Mouse (Mus musculus): ENCODE data around the gene Pdpn. TPM values are rescaled to one million over a fixed set of nuclear protein-coding genes. Genes with fewer than 3 reads are reported as not detected.

The Pdpn gene
- total and polyA plus RNA-seq, 3 experiments: not detected

GRCm38 (mm10) chr4:143257971-143258370, 41.4 kb downstream of the Pdpn start:
- TF ChIP-seq CTCF (conservative IDR thresholded peaks at IDR 0.05 in 1 of 2, IDR thresholded peaks at IDR 0.05 in 1 of 2; ENCODE audit: low read depth in 2 of 2, low read length in 2 of 2) (no peak), TCF12 (IDR thresholded peaks at IDR 0.05; ENCODE audit: low read depth, low read length) (no peak), USF1 (IDR thresholded peaks at IDR 0.05; ENCODE audit: low read depth, low read length) (no peak), SMC3 (IDR thresholded peaks at IDR 0.05; ENCODE audit: low read depth, low read length) (no peak), TBP (conservative IDR thresholded peaks at IDR 0.05; ENCODE audit: low read depth, low read length) (no peak), MAZ (IDR thresholded peaks at IDR 0.05; ENCODE audit: low read depth, low read length) (no peak), ZKSCAN1 (IDR thresholded peaks at IDR 0.05; ENCODE audit: borderline replicate concordance, low read depth, low read length) (no peak), MAX (IDR thresholded peaks at IDR 0.05; ENCODE audit: low read length) (no peak), USF2 (conservative IDR thresholded peaks at IDR 0.05; ENCODE audit: low read depth, low read length) (no peak), RAD21 (IDR thresholded peaks at IDR 0.05; ENCODE audit: low read depth, low read length) (no peak), MYC (IDR thresholded peaks at IDR 0.05; ENCODE audit: low read depth, low read length) (no peak), POLR2A (IDR thresholded peaks at IDR 0.05; ENCODE audit: low read depth, low read length) (no peak), CHD2 (IDR thresholded peaks at IDR 0.05; ENCODE audit: low read length) (no peak), NRF1 (IDR thresholded peaks at IDR 0.05; ENCODE audit: low read depth, low read length) (no peak), RCOR1 (conservative IDR thresholded peaks at IDR 0.05; ENCODE audit: low read depth, low read length) (no peak), JUND (conservative IDR thresholded peaks at IDR 0.05; ENCODE audit: low read depth, low read length) (no peak)
- Histone ChIP-seq H3K79me2 (replicated peaks; ENCODE audit: control insufficient read depth, extremely low read depth, insufficient read depth, poor library complexity, severe bottlenecking) (no peaks in the 10 kb centered on the region), H3K36me3 (replicated peaks in 1 of 2; ENCODE audit: control insufficient read depth in 1 of 2, insufficient read depth in 1 of 2, low read length in 1 of 2) (no peaks in the 10 kb centered on the region), H3K4me3 (replicated peaks in 1 of 3; ENCODE audit: low read depth in 2 of 3, low read length in 2 of 3, poor library complexity in 1 of 3) (no peak overlapping the region), H3K9ac (ENCODE audit: insufficient read depth, low read depth) (no peak overlapping the region), H3K4me2 (ENCODE audit: insufficient read depth, low read depth, poor library complexity, severe bottlenecking) (no peak overlapping the region), H3K27ac (ENCODE audit: insufficient read depth, low read depth) (no peak overlapping the region), H3K4me1 (ENCODE audit: control insufficient read depth in 1 of 2, insufficient read depth in 2 of 2) (no peaks in the 10 kb centered on the region), H3K9me3 (replicated peaks; ENCODE audit: low read length) (peaks cover 6% of the 10 kb centered on the region), H3K27me3 (replicated peaks) (peaks cover 11% of the 10 kb centered on the region)
- dilution Hi-C loops (cut with MboI; ENCODE audit: extremely low pct_ligation_motif_present, extremely low pct_unique_long_range_greater_than_20kb, low sequenced_read_pairs): no loop called here
- no peak for DNase-seq (ENCODE audit: extremely low read depth)
- in situ Hi-C loops (cut with MboI; ENCODE audit: low pct_ligation_motif_present, low pct_unique_long_range_greater_than_20kb, low sequenced_read_pairs): no loop called here

- no peaks in the 10 kb centered on the region for H3K4me1 ChIP-seq (ENCODE audit: control insufficient read depth in 1 of 2, insufficient read depth in 2 of 2)
- no peak overlapping the region for H3K9ac ChIP-seq (ENCODE audit: insufficient read depth, low read depth)
- H3K36me3 ChIP-seq (replicated peaks in 1 of 2; ENCODE audit: control insufficient read depth in 1 of 2, insufficient read depth in 1 of 2, low read length in 1 of 2): no peaks in the 10 kb centered on the region
- in situ Hi-C loops (cut with MboI; ENCODE audit: low pct_ligation_motif_present, low pct_unique_long_range_greater_than_20kb, low sequenced_read_pairs): no loop called here
- H3K27ac ChIP-seq (ENCODE audit: insufficient read depth, low read depth): no peak overlapping the region
- H3K4me2 ChIP-seq (ENCODE audit: insufficient read depth, low read depth, poor library complexity, severe bottlenecking): no peak overlapping the region
- no peak for DNase-seq (ENCODE audit: extremely low read depth)
- peaks cover 13% of the 10 kb centered on the region for H3K27me3 ChIP-seq (replicated peaks)
- TF ChIP-seq PAX5 (IDR thresholded peaks at IDR 0.05; ENCODE audit: low read length) (no peak), TCF12 (IDR thresholded peaks at IDR 0.05; ENCODE audit: low read depth, low read length) (no peak), BHLHE40 (IDR thresholded peaks at IDR 0.05; ENCODE audit: low read depth, low read length) (no peak), JUN (IDR thresholded peaks at IDR 0.05; ENCODE audit: insufficient read depth, low read depth, low read length) (no peak), POLR2A (IDR thresholded peaks at IDR 0.05; ENCODE audit: low read depth, low read length) (no peak), UBTF (IDR thresholded peaks at IDR 0.05; ENCODE audit: low read depth, low read length) (no peak), RAD21 (IDR thresholded peaks at IDR 0.05; ENCODE audit: low read depth, low read length) (no peak), USF1 (IDR thresholded peaks at IDR 0.05; ENCODE audit: low read depth, low read length) (no peak), USF2 (conservative IDR thresholded peaks at IDR 0.05; ENCODE audit: low read depth, low read length) (no peak), ELF1 (IDR thresholded peaks at IDR 0.05; ENCODE audit: low read depth, low read length) (no peak), MYC (IDR thresholded peaks at IDR 0.05; ENCODE audit: low read depth, low read length) (no peak), E2F4 (IDR thresholded peaks at IDR 0.05; ENCODE audit: insufficient replicate concordance, low read depth, low read length) (no peak), SIN3A (IDR thresholded peaks at IDR 0.05; ENCODE audit: low read length) (no peak), MAX (IDR thresholded peaks at IDR 0.05; ENCODE audit: low read length) (no peak), IRF4 (IDR thresholded peaks at IDR 0.05; ENCODE audit: low read depth, low read length) (no peak), ZKSCAN1 (IDR thresholded peaks at IDR 0.05; ENCODE audit: borderline replicate concordance, low read depth, low read length) (no peak), SMC3 (IDR thresholded peaks at IDR 0.05; ENCODE audit: low read depth, low read length) (no peak), CTCF (conservative IDR thresholded peaks at IDR 0.05 in 1 of 2, IDR thresholded peaks at IDR 0.05 in 1 of 2; ENCODE audit: low read depth in 2 of 2, low read length in 2 of 2) (no peak), MEF2A (IDR thresholded peaks at IDR 0.05; ENCODE audit: borderline replicate concordance, low read depth, low read length) (no peak), JUND (conservative IDR thresholded peaks at IDR 0.05; ENCODE audit: low read depth, low read length) (no peak)
- H3K4me3 ChIP-seq (replicated peaks in 1 of 3; ENCODE audit: low read depth in 2 of 3, low read length in 2 of 3, poor library complexity in 1 of 3): no peak overlapping the region
- peaks cover 8% of the 10 kb centered on the region for H3K9me3 ChIP-seq (replicated peaks; ENCODE audit: low read length)
- dilution Hi-C loops (cut with MboI; ENCODE audit: extremely low pct_ligation_motif_present, extremely low pct_unique_long_range_greater_than_20kb, low sequenced_read_pairs): no loop called here
- H3K79me2 ChIP-seq (replicated peaks; ENCODE audit: control insufficient read depth, extremely low read depth, insufficient read depth, poor library complexity, severe bottlenecking): no peaks in the 10 kb centered on the region
Measured at GRCm38 (mm10) chr4:143255541-143255940, 43.8 kb downstream of the Pdpn start.
